Mouse (Mus musculus) midbrain, postnatal 0 days (tissue): ENCODE results near the gene Ankrd24. TPM values are rescaled to one million over a fixed set of nuclear protein-coding genes. Genes with fewer than 3 reads are reported as not detected.

Experiments used
- ATAC-seq: fragments of 200-750 bp; cut with Nextera tagmentation; 2 replicates; pipeline ENCODE4 v1.8.0; 2017; ENCODE audit warnings: moderate number of reproducible peaks, mild to moderate bottlenecking, moderate TSS enrichment, moderate library complexity; ENCODE audit not compliant: low FRiP score
- DNase-seq: peaks from one replicate; pipeline ENCODE4 v3.0.0-alpha.2; 2015; ENCODE audit warnings: low spot score
- H3K27ac ChIP-seq: fragments of 300-500 bp; sonication (generic); 2 replicates; pipeline ENCODE4 v1.5.1; 2014; ENCODE audit warnings: low read depth, mild to moderate bottlenecking, low read length, mixed read lengths
- H3K27me3 ChIP-seq: fragments of 300-500 bp; sonication (generic); 2 replicates; pipeline ENCODE4 v1.6.1; 2014; ENCODE audit warnings: low read length, control low read depth, mixed read lengths; ENCODE audit not compliant: insufficient read depth
- H3K36me3 ChIP-seq: fragments of 300-500 bp; sonication (generic); 2 replicates; pipeline ENCODE4 v1.6.1; 2014; ENCODE audit warnings: low read length, control low read depth, mixed read lengths; ENCODE audit not compliant: insufficient read depth
- H3K4me1 ChIP-seq: fragments of 300-500 bp; sonication (generic); 2 replicates; pipeline ENCODE4 v1.6.1; 2014; ENCODE audit warnings: mild to moderate bottlenecking, control low read depth, antibody characterized with exemption, low read length, mixed read lengths; ENCODE audit not compliant: insufficient read depth
- H3K4me2 ChIP-seq: fragments of 300-500 bp; sonication (generic); 2 replicates; pipeline ENCODE4 v1.6.1; 2014; ENCODE audit warnings: low read depth, mild to moderate bottlenecking, low read length, mixed read lengths; ENCODE audit not compliant: poor library complexity, severe bottlenecking
- H3K4me3 ChIP-seq: fragments of 300-500 bp; sonication (generic); 2 replicates; pipeline ENCODE4 v1.5.1; 2014; ENCODE audit warnings: low read depth, mild to moderate bottlenecking, low read length, moderate library complexity
- H3K9ac ChIP-seq: fragments of 300-500 bp; sonication (generic); replicated peaks from 2 replicates; pipeline ENCODE4 v1.6.1; 2014; ENCODE audit warnings: mild to moderate bottlenecking, low read length, moderate library complexity, mixed read lengths; ENCODE audit not compliant: poor library complexity, severe bottlenecking
- H3K9me3 ChIP-seq: fragments of 300-500 bp; sonication (generic); 2 replicates; pipeline ENCODE4 v1.6.1; 2016; ENCODE audit warnings: low read length, control low read depth
- CTCF ChIP-seq: IDR thresholded peaks from 2 replicates; pipeline ENCODE4 v1.5.1; 2016; ENCODE audit warnings: antibody characterized with exemption, mild to moderate bottlenecking
- WGBS: fragments of 180-500 bp; shearing (Covaris S2); extraction: QIAGEN DNeasy Blood & Tissue Kit; methylation state at CpG from one replicate; pipeline ENCODE4 v1.1.7; 2014; 5-methylcytosine and 5-hydroxymethylcytosine counted together
- polyA plus RNA-seq: library from polyadenylated mRNA; unstranded; fragments of >200 nt; fragmentation: Nextera tagmentation; extraction: Ambion mirVana; gene quantifications from 2 replicates; pipeline ENCODE4 v1.2.1, GENCODE M21; 2015
- total RNA-seq: library from RNA; depleted of rRNA; stranded (reverse); fragments of >200 nt; gene quantifications from 2 replicates; pipeline ENCODE4 v1.2.3, GENCODE M21; 2014

Ankrd24 gene
- total and polyA plus RNA-seq, 2 experiments from 2014 or later: 14.9 to 100 TPM

- Histone ChIP-seq H3K9me3 (no peaks in the 10 kb centered on the region), H3K4me1 (peaks cover 6% of the 10 kb centered on the region; the same call in 1 of the 2 replicates), H3K27me3 (no peaks in the 10 kb centered on the region), H3K36me3 (peaks cover 15% of the 10 kb centered on the region), H3K27ac (peak overlapping the region; percentile 85), H3K4me2 (peak overlapping the region; percentile 85), H3K9ac (peak overlapping the region; percentile 83), H3K4me3 (peak overlapping the region; percentile 72)
- 91% methylated on average over 22 of the region's 22 CpGs for WGBS
- ATAC-seq: peak; percentile 3; the same call in 1 of the 2 replicates
- no peak for TF ChIP-seq CTCF
- no peak for DNase-seq
Measured at GRCm38 (mm10) chr10:81626101-81626993, 2.0 kb upstream of the Ankrd24 start.

- DNase-seq (peak; percentile 97), ATAC-seq (peak; percentile 86)
- H3K27ac ChIP-seq: peak within 1 kb of the TSS; percentile 85
- 5% methylated on average over 40 of the region's 40 CpGs for WGBS
- peaks cover 15% of the 10 kb centered on the region for H3K36me3 ChIP-seq
- H3K27me3 ChIP-seq: no peaks in the 10 kb centered on the region
- peaks cover 6% of the 10 kb centered on the region; the same call in 1 of the 2 replicates for H3K4me1 ChIP-seq
- TF ChIP-seq CTCF: no peak
- H3K4me2 ChIP-seq: peak within 1 kb of the TSS; percentile 85
- H3K4me3 ChIP-seq: peak within 1 kb of the TSS; percentile 72
- H3K9ac ChIP-seq: peak within 1 kb of the TSS; percentile 83
- no peaks in the 10 kb centered on the region for H3K9me3 ChIP-seq
Measured at GRCm38 (mm10) chr10:81626994-81627835, 1.1 kb upstream of the Ankrd24 start, which contains the start of gene Sirt6. Gene Sirt6 (minus strand): TSS chr10:81627797.

GRCm38 (mm10) chr10:81627836-81628220 lies 512 bp upstream of the Ankrd24 start:
- 0 out of 2 replicates have a peak overlapping the region, but pooled peaks have one; percentile 26 for H3K9ac ChIP-seq
- no peaks in the 10 kb centered on the region for H3K27me3 ChIP-seq
- no peak for TF ChIP-seq CTCF
- ATAC-seq: 0 out of 2 replicates have a peak, but pooled peaks have one; percentile 4
- DNase-seq: no peak
- WGBS: 63% methylated on average over 7 of the region's 7 CpGs
- H3K27ac ChIP-seq: peak overlapping the region; percentile 85
- peak overlapping the region; percentile 85 for H3K4me2 ChIP-seq
- H3K4me3 ChIP-seq: peak overlapping the region; percentile 72; the same call in 1 of the 2 replicates
- peaks cover 6% of the 10 kb centered on the region; the same call in 1 of the 2 replicates for H3K4me1 ChIP-seq
- peaks cover 12% of the 10 kb centered on the region for H3K36me3 ChIP-seq
- no peaks in the 10 kb centered on the region for H3K9me3 ChIP-seq

GRCm38 (mm10) chr10:81633253-81634099 lies 5.1 kb downstream of the Ankrd24 start:
- H3K36me3 ChIP-seq: no peaks in the 10 kb centered on the region
- H3K4me3 ChIP-seq: peak overlapping the region; percentile 46
- peak overlapping the region; percentile 61 for H3K9ac ChIP-seq
- peak overlapping the region; percentile 77 for H3K4me2 ChIP-seq
- ATAC-seq (peak; percentile 86), DNase-seq (peak; percentile 86)
- H3K9me3 ChIP-seq: no peaks in the 10 kb centered on the region
- 2% methylated on average over 37 of the region's 37 CpGs for WGBS
- no peaks in the 10 kb centered on the region for H3K27me3 ChIP-seq
- H3K4me1 ChIP-seq: no peaks in the 10 kb centered on the region
- peak overlapping the region; percentile 73 for H3K27ac ChIP-seq
- TF ChIP-seq CTCF: no peak; the same call in 1 of the 2 replicates

GRCm38 (mm10) chr10:81636338-81636737 lies 8.0 kb downstream of the Ankrd24 start:
- no peak for ATAC-seq
- no peak overlapping the region for H3K4me2 ChIP-seq
- DNase-seq: no peak
- H3K27ac ChIP-seq: no peak overlapping the region
- no peak overlapping the region for H3K4me3 ChIP-seq
- H3K9me3 ChIP-seq: no peaks in the 10 kb centered on the region
- H3K36me3 ChIP-seq: 0 out of 2 replicates have a peak, but pooled peaks cover 3% of the 10 kb centered on the region
- H3K27me3 ChIP-seq: no peaks in the 10 kb centered on the region
- WGBS: 20% methylated on average over 8 of the region's 8 CpGs
- H3K9ac ChIP-seq: no peak overlapping the region
- H3K4me1 ChIP-seq: peaks cover under 1% of the 10 kb centered on the region
- no peak for TF ChIP-seq CTCF
